Mouse (Mus musculus) macrophage (primary cell): Measurements from ENCODE around the gene Fthl17f. TPM values are rescaled to one million over a fixed set of nuclear protein-coding genes. Genes with fewer than 3 reads are reported as not detected.
"Not testable (repeated sequence)": the region's sequence is repeated elsewhere in the genome, so short reads cannot be mapped to it uniquely, and the experiment has no call there.

Experiments used
- H3K27ac ChIP-seq: fragments of 350-480 bp; formaldehyde crosslinking; 2 replicates; pipeline ENCODE4 v1.9.0; 2021
- H3K36me3 ChIP-seq: fragments of 350-480 bp; formaldehyde crosslinking; 2 replicates; pipeline ENCODE4 v1.9.0; 2021; ENCODE audit errors: inconsistent target
- H3K4me3 ChIP-seq: fragments of 350-480 bp; formaldehyde crosslinking; 2 replicates; pipeline ENCODE4 v1.9.0; 2021; ENCODE audit errors: inconsistent target
- H3K79me2 ChIP-seq: fragments of 350-480 bp; formaldehyde crosslinking; 2 replicates; pipeline ENCODE4 v1.9.0; 2021; ENCODE audit errors: inconsistent target
- WGBS: methylation state at CpG from one replicate; pipeline ENCODE4 v1.1.7; 2026; ENCODE audit warnings: inconsistent platforms; ENCODE audit not compliant: missing documents; 5-methylcytosine and 5-hydroxymethylcytosine counted together
- polyA plus RNA-seq: library from polyadenylated mRNA; stranded (reverse); fragments of 250-400 nt; gene quantifications from 3 replicates; pipeline ENCODE4 v1.2.4, GENCODE M21; 2018; ENCODE audit warnings: inconsistent platforms
- total RNA-seq, 78 experiments: library from RNA; depleted of rRNA; stranded (reverse); fragments of 250-400 nt; gene quantifications; 1 replicate in 9 of 78; 2 replicates in 24 of 78; 3 replicates in 43 of 78; 4 replicates in 2 of 78; pipeline ENCODE4 v1.2.4; 2018; ENCODE audit warnings: inconsistent platforms in 56 of 78

The Fthl17f gene
- total RNA-seq (2018; cell fraction: chromatin; rRNA removed), result not detected
- not detected for total RNA-seq (2018; cell fraction: cytosol; rRNA removed)
- total RNA-seq (2018; cell fraction: nucleus; rRNA removed), result not detected
- polyA plus RNA-seq, result not detected in 3 replicates

DNA sequence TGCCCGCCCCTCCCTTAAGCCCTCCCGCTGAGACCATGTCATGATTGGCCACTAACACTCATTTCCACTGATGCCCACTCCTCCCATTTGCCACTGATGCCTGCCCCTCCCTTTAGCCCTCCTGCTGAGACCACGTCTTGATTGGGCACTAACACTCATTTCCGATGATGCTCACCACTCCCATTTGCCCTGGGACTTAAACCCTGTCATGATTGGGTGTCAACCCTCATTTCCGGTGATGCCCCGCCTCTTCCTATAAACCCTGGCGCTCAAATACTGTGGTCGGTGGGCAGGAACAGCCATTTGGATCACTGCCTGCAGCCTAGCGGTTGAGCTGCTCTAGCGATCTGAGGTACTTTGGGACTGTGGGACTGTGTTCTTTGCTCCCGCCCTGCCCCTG lies at the start of gene Fthl17f:
Gene Fthl17f, plus strand, starts transcription at position 301 of the 400 bp plus-strand sequence.
- not testable (repeated sequence) for H3K36me3 ChIP-seq, H3K4me3 ChIP-seq, H3K27ac ChIP-seq, H3K79me2 ChIP-seq
- WGBS, result 88% methylated on average over 10 of the region's 11 CpGs

DNA sequence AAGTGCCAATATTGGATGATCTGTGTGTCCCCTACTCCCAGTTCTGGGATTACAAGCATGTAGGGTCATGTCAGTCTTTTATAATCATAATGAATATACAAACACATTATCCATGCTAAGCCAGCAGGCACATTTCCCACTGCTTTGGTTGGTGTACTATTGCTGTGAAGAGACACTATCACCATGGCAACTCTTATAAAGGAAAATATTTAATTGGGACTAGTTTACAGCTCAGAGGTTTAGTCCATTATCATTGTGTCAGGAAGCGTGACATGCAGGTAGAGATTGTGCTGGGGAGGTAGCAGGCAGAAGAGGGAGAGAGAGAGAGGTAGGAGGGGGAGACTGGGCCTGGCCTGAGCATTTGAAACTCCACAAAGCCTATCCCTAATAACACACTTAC lies 46.7 kb upstream of the Fthl17f start:
- H3K4me3 ChIP-seq, result no peak overlapping the region
- H3K36me3 ChIP-seq, result no peaks in the 10 kb centered on the region
- H3K79me2 ChIP-seq, result no peaks in the 10 kb centered on the region
- no peak overlapping the region for H3K27ac ChIP-seq
- 80% methylated on average over 1 of the region's 1 CpGs for WGBS

DNA sequence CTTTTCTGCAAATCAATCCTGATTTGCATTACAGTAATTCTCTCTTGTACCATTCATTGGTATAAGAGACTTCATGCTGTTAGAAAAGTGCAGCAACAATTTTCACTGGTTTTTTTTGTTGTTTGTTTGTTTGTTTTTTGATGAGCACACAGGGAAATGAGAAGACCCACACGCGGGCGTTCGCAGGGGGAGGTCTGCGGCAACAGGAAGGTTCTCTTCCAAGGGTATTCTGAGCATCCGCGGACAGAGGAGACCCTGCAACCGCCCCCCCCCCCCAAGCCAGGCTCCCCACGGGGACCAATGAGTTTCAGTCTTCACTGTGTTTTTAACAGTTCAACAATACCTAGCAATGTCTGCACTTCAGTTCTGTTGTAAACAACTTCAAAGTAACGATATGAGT lies 43.3 kb upstream of the Fthl17f start:
- Histone ChIP-seq H3K36me3 (no peaks in the 10 kb centered on the region), H3K4me3 (no peak overlapping the region)
- WGBS, result 73% methylated on average over 1 of the region's 10 CpGs

DNA sequence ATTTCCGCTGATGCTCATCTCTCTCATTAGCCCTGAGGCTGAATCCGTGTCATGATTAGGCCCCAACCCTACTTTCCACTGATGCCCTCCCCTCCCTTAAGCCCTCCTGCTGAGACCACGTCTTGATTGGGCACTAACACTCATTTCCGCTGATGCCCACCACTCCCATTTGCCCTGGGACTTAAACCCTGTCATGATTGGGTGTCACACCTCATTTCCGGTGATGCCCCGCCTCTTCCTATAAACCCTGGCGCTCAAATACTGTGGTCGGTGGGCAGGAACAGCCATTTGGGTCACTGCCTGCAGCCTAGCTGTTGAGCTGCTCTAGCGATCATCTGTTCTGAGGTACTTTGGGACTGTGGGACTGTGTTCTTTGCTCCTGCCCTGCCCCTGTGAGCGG lies 29.6 kb upstream of the Fthl17f start, which contains the start of gene Fthl17e:
Gene Fthl17e, plus strand, starts transcription at position 301 of the 400 bp plus-strand sequence.
- no CpG with 5 or more reads among the region's 10 CpGs for WGBS
- H3K27ac ChIP-seq, H3K79me2 ChIP-seq, H3K4me3 ChIP-seq, H3K36me3 ChIP-seq: not testable (repeated sequence)

More for the DNA sequence above, 43.3 kb upstream of the Fthl17f start:
- no peak overlapping the region for H3K27ac ChIP-seq
- H3K79me2 ChIP-seq, result no peaks in the 10 kb centered on the region

DNA sequence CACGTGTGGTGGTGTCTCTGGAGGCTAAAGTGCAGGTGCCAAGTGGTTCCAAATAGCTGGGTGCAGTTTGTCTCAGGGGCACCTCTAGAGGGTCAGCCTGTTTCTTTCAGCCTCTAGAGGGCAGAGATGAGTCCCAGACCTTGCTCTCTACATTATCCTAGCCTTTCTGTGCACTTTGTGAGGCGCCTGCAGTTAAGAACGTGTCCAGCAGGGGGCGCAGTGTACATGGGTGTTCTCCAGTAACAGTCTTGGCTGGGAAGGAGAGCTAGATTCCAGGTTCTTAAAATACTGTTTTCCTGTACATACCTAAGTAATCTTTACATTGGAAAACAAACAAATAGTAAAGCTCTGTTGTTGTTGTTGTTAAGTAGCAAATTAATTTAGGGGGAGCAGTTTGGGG lies 21.2 kb upstream of the Fthl17f start:
- not testable (repeated sequence) for H3K79me2 ChIP-seq, H3K27ac ChIP-seq, H3K4me3 ChIP-seq, H3K36me3 ChIP-seq
- no CpG with 5 or more reads among the region's 4 CpGs for WGBS

DNA sequence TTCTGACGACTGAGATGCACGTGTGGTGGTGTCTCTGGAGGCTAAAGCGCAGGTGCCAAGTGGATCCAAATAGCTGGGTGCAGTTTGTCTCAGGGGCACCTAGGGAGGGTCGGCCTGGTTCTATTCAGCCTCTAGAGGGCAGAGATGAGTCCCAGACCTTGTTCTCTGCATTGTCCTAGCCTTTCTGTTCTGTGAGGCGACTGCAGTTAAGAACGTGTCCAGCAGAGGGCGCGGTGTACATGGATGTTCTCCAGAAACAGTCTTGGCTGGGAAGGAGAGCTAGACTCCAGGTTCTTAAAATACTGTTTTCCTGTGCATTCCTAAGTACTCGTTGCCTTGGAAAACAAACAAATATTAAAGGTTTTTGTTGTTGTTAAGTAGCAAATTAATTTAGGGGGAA lies 1.9 kb upstream of the Fthl17f start:
- not testable (repeated sequence) for H3K36me3 ChIP-seq, H3K4me3 ChIP-seq, H3K79me2 ChIP-seq, H3K27ac ChIP-seq
- 18% methylated on average over 4 of the region's 9 CpGs for WGBS

DNA sequence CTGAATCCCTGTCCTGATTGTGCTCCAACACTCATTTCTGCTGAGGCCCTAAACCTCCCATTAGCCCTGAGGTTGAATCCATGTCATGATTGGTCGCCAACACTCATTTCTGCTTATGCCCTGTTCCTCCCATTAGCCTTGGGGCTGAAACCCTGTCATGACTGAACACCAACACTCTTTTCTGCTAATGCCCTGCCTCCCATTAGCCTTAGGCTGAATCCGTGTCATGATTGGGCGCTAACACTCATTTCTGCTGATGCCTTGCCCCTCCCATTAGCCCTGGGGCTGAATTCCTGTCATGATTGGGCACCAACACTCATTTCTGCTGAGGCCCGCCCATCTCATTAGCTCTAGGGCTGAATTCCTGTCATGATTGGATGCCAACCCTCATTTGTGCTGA lies 714 bp upstream of the Fthl17f start:
- Histone ChIP-seq H3K27ac (no peak overlapping the region), H3K79me2 (no peaks in the 10 kb centered on the region), H3K4me3 (no peak overlapping the region), H3K36me3 (no peaks in the 10 kb centered on the region)
- 94% methylated on average over 4 of the region's 4 CpGs for WGBS

DNA sequence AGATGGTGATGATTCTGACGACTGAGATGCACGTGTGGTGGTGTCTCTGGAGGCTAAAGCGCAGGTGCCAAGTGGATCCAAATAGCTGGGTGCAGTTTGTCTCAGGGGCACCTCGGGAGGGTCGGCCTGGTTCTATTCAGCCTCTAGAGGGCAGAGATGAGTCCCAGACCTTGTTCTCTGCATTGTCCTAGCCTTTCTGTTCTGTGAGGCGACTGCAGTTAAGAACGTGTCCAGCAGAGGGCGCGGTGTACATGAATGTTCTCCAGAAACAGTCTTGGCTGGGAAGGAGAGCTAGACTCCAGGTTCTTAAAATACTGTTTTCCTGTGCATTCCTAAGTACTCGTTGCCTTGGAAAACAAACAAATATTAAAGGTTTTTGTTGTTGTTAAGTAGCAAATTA lies 14.9 kb downstream of the Fthl17f start:
- no CpG with 5 or more reads among the region's 10 CpGs for WGBS
- not testable (repeated sequence) for H3K36me3 ChIP-seq, H3K79me2 ChIP-seq, H3K27ac ChIP-seq, H3K4me3 ChIP-seq

DNA sequence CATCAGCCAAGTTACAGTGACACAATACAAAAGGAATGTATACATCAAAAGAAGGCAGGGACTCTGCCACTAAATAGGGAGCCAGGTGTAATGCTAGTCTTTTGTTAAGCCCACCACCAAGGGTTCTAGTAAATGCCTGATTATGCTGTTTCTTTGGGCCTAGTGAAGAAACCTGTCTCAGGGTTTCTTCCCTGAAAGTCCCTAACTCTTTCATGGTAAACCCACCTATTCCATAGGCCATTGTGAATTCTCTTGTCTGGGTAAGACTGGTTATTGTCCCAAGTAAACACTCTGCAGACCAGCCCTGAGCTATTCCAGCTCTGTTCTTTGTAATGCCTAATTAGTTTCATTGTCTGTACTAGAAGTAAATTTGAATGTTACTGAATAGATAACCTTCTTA lies 32.3 kb downstream of the Fthl17f start:
- not testable (repeated sequence) for H3K36me3 ChIP-seq

DNA sequence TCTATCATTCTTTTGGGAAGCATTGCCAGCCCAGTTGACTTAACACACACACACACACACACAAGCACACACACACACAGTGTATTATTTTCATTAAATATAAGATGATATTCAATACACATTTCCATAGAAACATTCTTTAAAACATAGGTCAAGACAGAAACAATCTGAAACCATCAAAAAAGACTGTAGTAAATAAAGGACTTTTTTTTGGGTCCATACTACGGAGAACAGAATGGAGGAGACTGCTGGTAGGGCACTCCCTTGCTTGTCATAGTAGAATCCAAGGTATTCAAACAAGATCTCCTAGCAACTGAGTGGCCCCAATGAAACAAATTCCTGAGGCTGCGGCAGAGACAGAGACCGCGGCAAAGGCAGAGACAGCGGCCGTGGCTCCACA lies 41.4 kb downstream of the Fthl17f start, which contains the start of gene 4930402K13Rik:
Gene 4930402K13Rik, plus strand, starts transcription at position 301 of the 400 bp plus-strand sequence.
- Histone ChIP-seq H3K79me2 (no peaks in the 10 kb centered on the region), H3K27ac (no peak within 1 kb of the TSS), H3K36me3 (no peaks in the 10 kb centered on the region), H3K4me3 (no peak within 1 kb of the TSS)
- 96% methylated on average over 6 of the region's 6 CpGs for WGBS

More for the DNA sequence above, 32.3 kb downstream of the Fthl17f start:
- H3K27ac ChIP-seq, H3K4me3 ChIP-seq, H3K79me2 ChIP-seq: not testable (repeated sequence)

DNA sequence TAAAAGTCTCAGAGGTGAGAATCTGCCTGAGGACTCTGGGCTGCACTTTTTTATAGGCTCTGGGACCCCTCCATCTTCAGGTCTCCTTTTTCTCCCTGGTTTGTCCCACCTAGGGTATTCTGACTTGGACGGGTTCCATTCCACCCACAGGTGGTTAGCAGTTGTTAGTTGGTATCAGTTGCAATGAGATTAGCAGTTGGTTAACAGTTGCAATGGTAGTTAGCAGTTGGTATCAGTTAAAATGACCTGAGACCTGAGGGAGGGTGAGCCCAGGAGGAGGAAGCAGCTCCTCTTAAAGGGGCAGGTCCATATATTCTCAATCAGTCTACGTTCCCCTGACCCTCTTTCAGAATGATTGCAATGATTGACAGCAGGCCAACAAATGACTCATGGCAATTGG lies 47.6 kb downstream of the Fthl17f start:
- no peaks in the 10 kb centered on the region for H3K36me3 ChIP-seq
- WGBS, result 79% methylated on average over 2 of the region's 2 CpGs
- no peak overlapping the region for H3K4me3 ChIP-seq
- H3K79me2 ChIP-seq, result no peaks in the 10 kb centered on the region
- no peak overlapping the region for H3K27ac ChIP-seq

Other genes starting within 250 kb of the Fthl17f start
- not detected in 3 replicates for gene Gm6592, start 219.0 kb upstream of the Fthl17f start, polyA plus RNA-seq
- not detected in 3 replicates for gene Gm5751, start 188.8 kb upstream of the Fthl17f start, polyA plus RNA-seq
- gene B630019K06Rik, start 170.6 kb upstream of the Fthl17f start, polyA plus RNA-seq, result 0.99 to 1.8 TPM (median 1.4 TPM) in 3 replicates
- not detected in 3 replicates for gene Fthl17b, start 100.0 kb upstream of the Fthl17f start, polyA plus RNA-seq
- not detected in 3 replicates for gene Fthl17c, start 86.5 kb upstream of the Fthl17f start, polyA plus RNA-seq
- gene Fthl17d, start 76.3 kb upstream of the Fthl17f start, polyA plus RNA-seq, result not detected in 3 replicates
- gene Fthl17e, start 29.5 kb upstream of the Fthl17f start, polyA plus RNA-seq, result not detected in 3 replicates
- gene 4930402K13Rik, start 41.5 kb downstream of the Fthl17f start, polyA plus RNA-seq, result not detected in 3 replicates
- 0.21 TPM in 1 of 3 replicates, not detected in the others for gene Lancl3, start 136.9 kb downstream of the Fthl17f start, polyA plus RNA-seq
- gene Gm14862, start 193.9 kb downstream of the Fthl17f start, polyA plus RNA-seq, result not detected in 3 replicates
- gene Xk, start 209.7 kb downstream of the Fthl17f start, polyA plus RNA-seq, result 0.45 to 1.3 TPM (median 0.56 TPM) in 3 replicates
- not detected in 3 replicates for gene H2al1m, start 220.7 kb downstream of the Fthl17f start, polyA plus RNA-seq